Mouse (Mus musculus) CH12.LX (cell line): Measurements from ENCODE around the gene 1700113H08Rik. TPM values are rescaled to one million over a fixed set of nuclear protein-coding genes. Genes with fewer than 3 reads are reported as not detected.

Experiments used
- DNase-seq: peaks from one replicate; pipeline ENCODE4 v3.0.0-alpha.2; 2013; ENCODE audit errors: extremely low read depth
- H3K27ac ChIP-seq: 2 replicates; pipeline ENCODE4 v1.5.1; 2012; ENCODE audit warnings: low read depth, mild to moderate bottlenecking, control low read depth, moderate library complexity; ENCODE audit not compliant: insufficient read depth
- H3K27me3 ChIP-seq: replicated peaks from 2 replicates; pipeline ENCODE3; 2012; ENCODE audit warnings: inconsistent platforms
- H3K36me3 ChIP-seq, 2 experiments: replicated peaks in 1 of 2; 2 replicates each; pipeline versions ENCODE3 to v1.6.1; 2012; ENCODE audit warnings: inconsistent platforms in 1 of 2, low read length in 1 of 2, mild to moderate bottlenecking in 1 of 2, mixed read lengths in 1 of 2, moderate library complexity in 1 of 2; ENCODE audit not compliant: control insufficient read depth in 1 of 2, insufficient read depth in 1 of 2
- H3K4me1 ChIP-seq, 2 experiments: 2 replicates each; pipeline ENCODE4 v1.6.1; 2012; ENCODE audit warnings: inconsistent platforms in 1 of 2, moderate library complexity in 1 of 2; ENCODE audit not compliant: insufficient read depth in 2 of 2, control insufficient read depth in 1 of 2
- H3K4me2 ChIP-seq: 2 replicates; pipeline ENCODE4 v1.6.1; 2012; ENCODE audit warnings: low read depth, mild to moderate bottlenecking, control low read depth; ENCODE audit not compliant: poor library complexity, insufficient read depth, severe bottlenecking
- H3K4me3 ChIP-seq, 3 experiments: fragments of 150-350 bp in 1 of 3; sonication (generic) in 1 of 3; replicated peaks in 1 of 3; 2 replicates each; pipeline versions ENCODE3 to v1.5.1; 2011 to 2012; ENCODE audit warnings: low read depth in 2 of 3, low read length in 2 of 3, mild to moderate bottlenecking in 2 of 3, moderate library complexity in 2 of 3, control low read depth in 1 of 3, improper control_type of control experiment in 1 of 3, inconsistent platforms in 1 of 3, mixed read lengths in 1 of 3; ENCODE audit not compliant: poor library complexity in 1 of 3
- H3K79me2 ChIP-seq: replicated peaks from 2 replicates; pipeline ENCODE4 v1.6.1; 2012; ENCODE audit warnings: mild to moderate bottlenecking, moderate library complexity; ENCODE audit not compliant: control insufficient read depth, poor library complexity, insufficient read depth, severe bottlenecking; ENCODE audit errors: extremely low read depth
- H3K9ac ChIP-seq: 2 replicates; pipeline ENCODE4 v1.6.1; 2012; ENCODE audit warnings: low read depth, mild to moderate bottlenecking, control low read depth, moderate library complexity; ENCODE audit not compliant: insufficient read depth
- H3K9me3 ChIP-seq: replicated peaks from 2 replicates; pipeline ENCODE3; 2012; ENCODE audit warnings: low read length, inconsistent platforms, mixed read lengths
- BHLHE40 ChIP-seq: IDR thresholded peaks from 2 replicates; pipeline ENCODE4 v1.6.1; 2011; ENCODE audit warnings: mild to moderate bottlenecking, low read depth, low read length, improper control_type of control experiment
- CTCF ChIP-seq, 2 experiments: IDR thresholded peaks in 1 of 2; conservative IDR thresholded peaks in 1 of 2; 2 replicates each; pipeline ENCODE4 v1.5.1; 2011 to 2012; ENCODE audit warnings: low read depth in 2 of 2, low read length in 2 of 2, improper control_type of control experiment in 1 of 2, inconsistent platforms in 1 of 2, mild to moderate bottlenecking in 1 of 2, moderate library complexity in 1 of 2
- EP300 ChIP-seq: IDR thresholded peaks from 2 replicates; pipeline ENCODE4 v1.6.1; 2011; ENCODE audit warnings: low read length, improper control_type of control experiment
- GABPA ChIP-seq: IDR thresholded peaks from 2 replicates; pipeline ENCODE4 v1.6.1; 2012; ENCODE audit warnings: low read depth, low read length, improper control_type of control experiment, inconsistent platforms; ENCODE audit not compliant: insufficient replicate concordance
- HCFC1 ChIP-seq: IDR thresholded peaks from 2 replicates; pipeline ENCODE4 v1.6.1; 2012; ENCODE audit warnings: low read depth, mild to moderate bottlenecking, inconsistent platforms, low read length, improper control_type of control experiment
- IRF4 ChIP-seq: IDR thresholded peaks from 2 replicates; pipeline ENCODE4 v1.6.1; 2014; ENCODE audit warnings: low read depth, mild to moderate bottlenecking, inconsistent platforms, low read length, improper control_type of control experiment
- MAFK ChIP-seq: IDR thresholded peaks from 2 replicates; pipeline ENCODE4 v1.6.1; 2011; ENCODE audit warnings: low read length, improper control_type of control experiment; ENCODE audit not compliant: insufficient replicate concordance
- MAX ChIP-seq: IDR thresholded peaks from 2 replicates; pipeline ENCODE4 v1.6.1; 2011; ENCODE audit warnings: low read length, improper control_type of control experiment
- MYC ChIP-seq: IDR thresholded peaks from 2 replicates; pipeline ENCODE4 v1.6.1; 2011; ENCODE audit warnings: low read depth, mild to moderate bottlenecking, improper control_type of control experiment, low read length
- PAX5 ChIP-seq: IDR thresholded peaks from 2 replicates; pipeline ENCODE4 v1.6.1; 2012; ENCODE audit warnings: low read length, inconsistent platforms, mixed read lengths
- POLR2A ChIP-seq: IDR thresholded peaks from 2 replicates; pipeline ENCODE4 v1.6.1; 2011; ENCODE audit warnings: low read depth, mild to moderate bottlenecking, improper control_type of control experiment, low read length
- RAD21 ChIP-seq: IDR thresholded peaks from 2 replicates; pipeline ENCODE4 v1.6.1; 2011; ENCODE audit warnings: low read depth, mild to moderate bottlenecking, low read length, improper control_type of control experiment, moderate library complexity
- RCOR1 ChIP-seq: conservative IDR thresholded peaks from 2 replicates; pipeline ENCODE4 v1.6.1; 2012; ENCODE audit warnings: low read depth, mild to moderate bottlenecking, inconsistent platforms, low read length, improper control_type of control experiment
- SMC3 ChIP-seq: IDR thresholded peaks from 2 replicates; pipeline ENCODE4 v1.6.1; 2011; ENCODE audit warnings: low read depth, low read length, improper control_type of control experiment
- TBP ChIP-seq: conservative IDR thresholded peaks from 2 replicates; pipeline ENCODE4 v1.6.1; 2011; ENCODE audit warnings: low read depth, low read length, improper control_type of control experiment
- USF1 ChIP-seq: IDR thresholded peaks from 2 replicates; pipeline ENCODE4 v1.6.1; 2014; ENCODE audit warnings: low read depth, mild to moderate bottlenecking, inconsistent platforms, low read length, improper control_type of control experiment
- USF2 ChIP-seq: conservative IDR thresholded peaks from 2 replicates; pipeline ENCODE4 v1.6.1; 2011; ENCODE audit warnings: low read depth, low read length, improper control_type of control experiment
- ZC3H11A ChIP-seq: IDR thresholded peaks from 2 replicates; pipeline ENCODE4 v1.6.1; 2012; ENCODE audit warnings: low read depth, mild to moderate bottlenecking, inconsistent platforms, low read length, improper control_type of control experiment
- ZKSCAN1 ChIP-seq: IDR thresholded peaks from 2 replicates; pipeline ENCODE4 v1.6.1; 2012; ENCODE audit warnings: low read depth, inconsistent platforms, low read length, improper control_type of control experiment, borderline replicate concordance
- ZMIZ1 ChIP-seq: IDR thresholded peaks from 2 replicates; pipeline ENCODE4 v1.6.1; 2012; ENCODE audit warnings: low read depth, mild to moderate bottlenecking, inconsistent platforms, low read length, improper control_type of control experiment
- ZNF384 ChIP-seq: IDR thresholded peaks from 2 replicates; pipeline ENCODE4 v1.6.1; 2012; ENCODE audit warnings: low read depth, low read length, improper control_type of control experiment, inconsistent platforms
- dilution Hi-C: fragments of 300-500 bp; cut with MboI; formaldehyde crosslinking; loops from 2 replicates; pipeline ENCODE4 v1.14.3; 2020; ENCODE audit warnings: low sequenced_read_pairs; ENCODE audit not compliant: extremely low pct_unique_long_range_greater_than_20kb, extremely low pct_ligation_motif_present
- in situ Hi-C: fragments of 300-500 bp; cut with MboI; formaldehyde crosslinking; loops from 3 replicates; pipeline ENCODE4 v1.14.3; 2019; ENCODE audit warnings: low sequenced_read_pairs, low pct_ligation_motif_present, low pct_unique_long_range_greater_than_20kb, mixed read lengths
- polyA plus RNA-seq: library from polyadenylated mRNA; unstranded; fragments of >175 nt; gene quantifications from 2 replicates; pipeline ENCODE4 v1.2.1, GENCODE M21; 2012; ENCODE audit warnings: low read depth; ENCODE audit not compliant: insufficient read length
- total RNA-seq, 2 experiments: library from RNA; depleted of rRNA; stranded (reverse); fragments of 300-350 nt in 1 of 2; fragments of >200 nt in 1 of 2; gene quantifications; 2 replicates each; pipeline ENCODE4 v1.2.3; 2012 to 2014

The 1700113H08Rik gene
- total and polyA plus RNA-seq, 3 experiments, result not detected

DNA sequence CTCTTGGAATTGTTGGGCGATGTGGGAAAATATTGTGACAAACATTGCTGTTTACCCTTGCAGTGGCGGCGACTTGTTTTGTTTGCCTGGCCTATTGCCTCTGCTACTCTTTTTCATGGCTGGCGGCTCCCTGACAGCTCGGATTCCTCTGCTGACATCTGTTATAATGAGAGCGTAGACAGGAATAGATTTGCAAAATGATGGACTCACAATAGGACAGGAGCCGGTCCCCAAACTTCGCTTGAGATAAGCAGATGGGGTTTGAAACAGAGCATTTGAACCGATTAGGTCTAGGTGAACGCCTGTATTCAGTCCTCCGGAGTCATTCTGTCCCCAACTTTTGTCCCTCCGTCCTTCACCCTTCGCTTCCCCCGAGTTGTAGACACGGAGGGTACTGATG is 22.0 kb upstream of the 1700113H08Rik start:
- Histone ChIP-seq H3K27me3 (no peaks in the 10 kb centered on the region), H3K4me2 (no peak overlapping the region), H3K79me2 (no peaks in the 10 kb centered on the region), H3K4me3 (no peak overlapping the region), H3K4me1 (peaks cover 3 to 8% of the 10 kb centered on the region in 2 experiments; a peak in 3 of 4 replicates), H3K9ac (no peak overlapping the region), H3K9me3 (no peaks in the 10 kb centered on the region), H3K27ac (no peak overlapping the region), H3K36me3 (no peaks in the 10 kb centered on the region)
- no peak for DNase-seq
- dilution Hi-C loops, result no loop called here
- no peak for TF ChIP-seq ZKSCAN1
- no peak for TF ChIP-seq SMC3
- no peak for TF ChIP-seq HCFC1
- no peak for TF ChIP-seq POLR2A
- TF ChIP-seq ZNF384, result no peak
- no peak for TF ChIP-seq BHLHE40
- in situ Hi-C loops, result no loop called here

DNA sequence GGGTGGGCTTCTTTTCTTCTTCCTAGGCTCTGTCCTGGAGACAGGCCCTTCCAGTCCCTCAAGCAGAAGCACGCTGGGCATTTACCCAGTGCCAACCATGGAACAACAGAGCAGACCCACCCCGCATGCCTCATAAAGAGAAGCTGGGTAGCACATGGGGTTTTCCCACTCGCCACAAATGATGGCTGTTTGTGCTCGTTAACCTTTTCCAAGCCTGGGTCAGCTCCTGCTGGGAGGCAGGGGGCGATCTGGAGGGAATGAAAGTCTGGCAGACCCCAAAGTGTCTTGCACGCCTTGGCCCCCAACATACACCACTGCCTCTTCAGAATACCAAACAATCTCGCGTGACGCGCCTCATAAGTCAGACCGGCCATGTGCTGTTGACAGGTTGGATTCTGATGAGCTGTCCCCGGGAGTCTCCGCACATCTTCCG is 21.6 kb upstream of the 1700113H08Rik start:
- Histone ChIP-seq H3K79me2 (no peaks in the 10 kb centered on the region), H3K27ac (no peak overlapping the region), H3K4me1 (peaks cover 6 to 11% of the 10 kb centered on the region in 2 experiments), H3K4me3 (no peak overlapping the region), H3K9me3 (no peaks in the 10 kb centered on the region), H3K4me2 (peak overlapping the region; percentile 54), H3K36me3 (no peaks in the 10 kb centered on the region), H3K9ac (no peak overlapping the region), H3K27me3 (no peaks in the 10 kb centered on the region)
- dilution Hi-C loops, result no loop called here
- no peak for TF ChIP-seq ZKSCAN1
- no peak for TF ChIP-seq ZNF384
- TF ChIP-seq MAFK, result no peak
- no peak for TF ChIP-seq ZMIZ1
- no peak for TF ChIP-seq EP300
- TF ChIP-seq USF2, result no peak
- 0 out of 2 replicates have a peak, but pooled peaks have one; percentile 37 for TF ChIP-seq MYC
- peak; percentile 45; the same call in 1 of the 2 replicates for TF ChIP-seq BHLHE40
- no peak for TF ChIP-seq CTCF (conservative IDR thresholded peaks at IDR 0.05 in 1 of 2, IDR thresholded peaks at IDR 0.05 in 1 of 2; ENCODE audit: low read depth in 2 of 2, low read length in 2 of 2)
- no peak for TF ChIP-seq RCOR1
- TF ChIP-seq RAD21, result no peak
- no peak for TF ChIP-seq TBP
- peak; percentile 45; the same call in 1 of the 2 replicates for TF ChIP-seq MAX
- TF ChIP-seq HCFC1, result no peak
- TF ChIP-seq ZC3H11A, result no peak
- TF ChIP-seq IRF4, result peak; percentile 49; the same call in 1 of the 2 replicates
- no peak for TF ChIP-seq USF1
- TF ChIP-seq PAX5, result no peak
- TF ChIP-seq GABPA, result no peak
- no peak for DNase-seq
- in situ Hi-C loops, result no loop called here
